Mouse (Mus musculus) intestine, postnatal 0 days (tissue): ENCODE measurements around the gene Samd4. TPM values are rescaled to one million over a fixed set of nuclear protein-coding genes. Genes with fewer than 3 reads are reported as not detected.

Experiments
- ATAC-seq: fragments of 200-750 bp; cut with Nextera tagmentation; 2 replicates; pipeline ENCODE4 v1.8.0; 2017; ENCODE audit warnings: mild to moderate bottlenecking, moderate TSS enrichment, moderate library complexity
- H3K27ac ChIP-seq: fragments of 300-500 bp; sonication (generic); 2 replicates; pipeline ENCODE4 v1.5.1; 2014; ENCODE audit warnings: mild to moderate bottlenecking, low read depth, low read length, moderate library complexity
- H3K27me3 ChIP-seq: fragments of 300-500 bp; sonication (generic); replicated peaks from 2 replicates; pipeline ENCODE4 v1.6.1; 2014; ENCODE audit warnings: low read length, mixed read lengths; ENCODE audit not compliant: control insufficient read depth, insufficient read depth
- H3K36me3 ChIP-seq: fragments of 300-500 bp; sonication (generic); 2 replicates; pipeline ENCODE4 v1.6.1; 2014; ENCODE audit warnings: mild to moderate bottlenecking, moderate library complexity; ENCODE audit not compliant: control insufficient read depth, insufficient read depth
- H3K4me1 ChIP-seq: fragments of 300-500 bp; sonication (generic); replicated peaks from 2 replicates; pipeline ENCODE4 v1.6.1; 2014; ENCODE audit warnings: antibody characterized with exemption, low read length, mixed read lengths; ENCODE audit not compliant: control insufficient read depth, insufficient read depth
- H3K4me2 ChIP-seq: fragments of 300-500 bp; sonication (generic); replicated peaks from 2 replicates; pipeline ENCODE4 v1.6.1; 2014; ENCODE audit warnings: low read depth, mild to moderate bottlenecking, moderate library complexity
- H3K4me3 ChIP-seq: fragments of 300-500 bp; sonication (generic); 2 replicates; pipeline ENCODE4 v1.5.1; 2014; ENCODE audit warnings: low read depth, low read length
- H3K9ac ChIP-seq: fragments of 300-500 bp; sonication (generic); 2 replicates; pipeline ENCODE4 v1.6.1; 2014; ENCODE audit warnings: mild to moderate bottlenecking, low read depth, low read length
- H3K9me3 ChIP-seq: fragments of 300-500 bp; sonication (generic); 2 replicates; pipeline ENCODE4 v1.6.1; 2016; ENCODE audit warnings: mixed run types; ENCODE audit not compliant: control insufficient read depth
- CTCF ChIP-seq: sonication (generic); IDR thresholded peaks from 2 replicates; pipeline ENCODE4 v1.5.1; 2016; ENCODE audit warnings: low read depth, mild to moderate bottlenecking, control low read depth, antibody characterized with exemption, moderate library complexity
- WGBS: fragments of 180-500 bp; shearing (Covaris S2); extraction: QIAGEN DNeasy Blood & Tissue Kit; methylation state at CpG from one replicate; pipeline ENCODE4 v1.1.7; 2014; 5-methylcytosine and 5-hydroxymethylcytosine counted together
- polyA plus RNA-seq: library from polyadenylated mRNA; unstranded; fragments of >200 nt; fragmentation: Nextera tagmentation; extraction: Ambion mirVana; gene quantifications from 2 replicates; pipeline ENCODE4 v1.2.1, GENCODE M21; 2015

The Samd4 gene
- polyA plus RNA-seq, 1 experiment from 2014 or later, result 3.1 TPM

DNA sequence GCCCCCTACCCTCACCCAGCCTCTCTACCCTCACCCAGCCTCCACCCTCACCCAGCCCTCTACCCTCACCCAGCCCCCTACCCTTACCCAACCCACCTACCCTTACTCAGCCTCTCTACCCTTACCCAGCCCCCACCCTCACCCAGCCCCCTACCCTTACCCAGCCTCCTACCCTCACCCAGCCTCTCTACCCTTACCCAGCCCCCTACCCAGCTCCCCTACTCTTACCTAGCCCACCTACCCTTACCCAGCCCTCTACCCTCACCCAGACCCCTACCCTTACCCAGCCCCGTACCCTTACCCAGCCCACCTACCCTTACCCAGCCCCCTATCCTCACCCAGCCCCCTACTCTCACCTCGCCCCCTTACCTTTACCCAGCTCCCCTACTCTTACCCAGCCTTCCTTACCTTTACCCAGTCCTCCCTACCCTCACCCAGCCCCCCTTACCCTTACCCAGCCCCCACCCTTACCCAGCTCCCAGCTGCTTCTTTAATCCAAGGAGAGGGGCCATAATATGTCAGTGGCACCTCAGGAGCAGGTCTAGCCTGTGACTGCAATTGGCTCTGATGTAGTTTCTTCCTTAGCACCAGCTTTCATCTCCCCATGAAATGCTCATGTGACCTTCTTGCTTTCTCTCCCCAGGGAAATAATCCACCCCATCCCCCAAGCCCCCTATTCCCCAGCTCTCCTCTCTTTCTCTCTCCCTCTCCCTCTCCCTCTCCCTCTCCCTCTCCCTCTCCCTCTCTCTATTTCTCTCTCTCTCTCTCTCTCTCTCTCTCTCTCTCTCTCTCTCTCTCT is 81.6 kb downstream of the Samd4 start:
- Histone ChIP-seq H3K9ac (no peak overlapping the region), H3K27ac (no peak overlapping the region), H3K27me3 (no peaks in the 10 kb centered on the region), H3K9me3 (no peaks in the 10 kb centered on the region), H3K36me3 (no peaks in the 10 kb centered on the region), H3K4me2 (no peak overlapping the region), H3K4me1 (no peaks in the 10 kb centered on the region), H3K4me3 (no peak overlapping the region)
- no peak for TF ChIP-seq CTCF
- WGBS, result 95% methylated on average over 2 of the region's 2 CpGs
- no peak for ATAC-seq

DNA sequence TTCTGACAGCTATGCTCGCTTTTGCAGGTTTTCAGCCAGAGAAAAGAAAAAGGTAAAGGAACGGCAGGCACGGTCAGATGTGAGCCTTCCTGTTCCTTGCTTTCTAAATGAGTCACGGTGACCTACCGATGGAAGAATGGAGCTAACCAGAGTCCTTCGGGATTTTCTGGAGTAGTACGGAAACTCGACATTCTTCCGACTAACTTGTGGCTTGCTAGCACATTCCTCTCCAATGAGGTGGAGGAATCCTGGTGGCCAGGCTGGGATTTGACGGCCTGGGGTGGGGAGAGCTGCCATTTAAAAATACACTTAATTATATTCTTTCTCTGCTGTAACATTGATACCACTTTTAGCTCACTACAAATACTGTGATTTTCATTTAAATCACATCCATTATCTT is 83.6 kb downstream of the Samd4 start:
- H3K9ac ChIP-seq, result no peak overlapping the region
- H3K36me3 ChIP-seq, result no peaks in the 10 kb centered on the region
- no peaks in the 10 kb centered on the region for H3K9me3 ChIP-seq
- no peak overlapping the region for H3K4me3 ChIP-seq
- no peak overlapping the region for H3K4me2 ChIP-seq
- no peak overlapping the region for H3K27ac ChIP-seq
- peak; percentile 37 for TF ChIP-seq CTCF
- H3K27me3 ChIP-seq, result no peaks in the 10 kb centered on the region
- no peak for ATAC-seq
- WGBS, result 61% methylated on average over 10 of the region's 10 CpGs
- H3K4me1 ChIP-seq, result no peaks in the 10 kb centered on the region

GRCm38 (mm10) chr14:46968046-46968445 is 85.4 kb downstream of the Samd4 start:
- Histone ChIP-seq H3K9me3 (no peaks in the 10 kb centered on the region), H3K27me3 (no peaks in the 10 kb centered on the region), H3K4me2 (no peak overlapping the region), H3K27ac (no peak overlapping the region), H3K36me3 (no peaks in the 10 kb centered on the region), H3K4me3 (no peak overlapping the region), H3K4me1 (no peaks in the 10 kb centered on the region), H3K9ac (no peak overlapping the region)
- TF ChIP-seq CTCF, result no peak
- WGBS, result 74% methylated on average over 11 of the region's 11 CpGs
- no peak for ATAC-seq

- no peak overlapping the region for H3K9ac ChIP-seq
- no peak overlapping the region for H3K4me2 ChIP-seq
- H3K9me3 ChIP-seq, result no peaks in the 10 kb centered on the region
- no peak overlapping the region for H3K27ac ChIP-seq
- no peak overlapping the region for H3K4me3 ChIP-seq
- no peak for ATAC-seq
- no peaks in the 10 kb centered on the region for H3K36me3 ChIP-seq
- no peaks in the 10 kb centered on the region for H3K4me1 ChIP-seq
- no peaks in the 10 kb centered on the region for H3K27me3 ChIP-seq
- 0 out of 2 replicates have a peak, but pooled peaks have one; percentile 21 for TF ChIP-seq CTCF
- 77% methylated on average over 3 of the region's 3 CpGs for WGBS
Measured at GRCm38 (mm10) chr14:46970673-46971072, 88.0 kb downstream of the Samd4 start.

DNA sequence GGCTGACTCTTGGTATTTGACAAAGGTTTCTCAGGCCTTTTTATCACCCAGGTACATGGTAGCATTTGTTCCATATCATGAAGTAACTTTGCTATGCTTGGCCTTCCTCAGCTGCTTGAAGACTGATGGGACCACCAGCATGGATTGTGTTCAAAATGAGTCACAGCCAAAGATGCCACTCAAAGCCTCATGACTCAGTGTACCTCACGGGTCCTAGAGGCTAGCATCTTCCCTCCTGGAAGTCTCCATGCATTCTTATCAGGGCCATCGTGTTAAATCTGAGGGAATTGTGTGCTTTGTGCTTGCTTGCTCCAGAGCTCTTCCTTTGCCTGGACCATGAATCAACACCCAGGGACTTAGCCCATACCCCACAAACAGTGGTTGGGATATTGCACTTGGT is 89.1 kb downstream of the Samd4 start:
- Histone ChIP-seq H3K4me1 (no peaks in the 10 kb centered on the region), H3K9ac (no peak overlapping the region), H3K36me3 (no peaks in the 10 kb centered on the region), H3K4me2 (no peak overlapping the region), H3K27me3 (no peaks in the 10 kb centered on the region), H3K9me3 (no peaks in the 10 kb centered on the region), H3K27ac (no peak overlapping the region), H3K4me3 (no peak overlapping the region)
- TF ChIP-seq CTCF, result no peak
- 87% methylated on average over 2 of the region's 2 CpGs for WGBS
- no peak for ATAC-seq

- H3K4me1 ChIP-seq, result no peaks in the 10 kb centered on the region
- H3K4me3 ChIP-seq, result no peak overlapping the region
- no peak overlapping the region for H3K4me2 ChIP-seq
- no peak overlapping the region for H3K9ac ChIP-seq
- no peak for TF ChIP-seq CTCF
- 59% methylated on average over 9 of the region's 9 CpGs for WGBS
- no peak for ATAC-seq
- H3K9me3 ChIP-seq, result no peaks in the 10 kb centered on the region
- H3K27me3 ChIP-seq, result no peaks in the 10 kb centered on the region
- H3K27ac ChIP-seq, result no peak overlapping the region
- H3K36me3 ChIP-seq, result no peaks in the 10 kb centered on the region
Measured at GRCm38 (mm10) chr14:46974874-46975273, 92.2 kb downstream of the Samd4 start.
